Mouse (Mus musculus) adrenal gland, adult 18-20 months (tissue): Measurements from ENCODE around the gene Gpr158. TPM values are rescaled to one million over a fixed set of nuclear protein-coding genes. Genes with fewer than 3 reads are reported as not detected.

Experiments used
- DNase-seq, 2 experiments: peaks; one replicate each; pipeline ENCODE4 v3.0.0; 2021 to 2022; ENCODE audit warnings: low spot score in 2 of 2
- total RNA-seq, 2 experiments: library from RNA; stranded (reverse); gene quantifications; 1 replicate in 1 of 2; 2 replicates in 1 of 2; pipeline ENCODE4 v1.2.3; 2021

Gpr158 gene
- total RNA-seq, 2 experiments from 2014 or later, result 1.5 to 1.7 TPM

DNA sequence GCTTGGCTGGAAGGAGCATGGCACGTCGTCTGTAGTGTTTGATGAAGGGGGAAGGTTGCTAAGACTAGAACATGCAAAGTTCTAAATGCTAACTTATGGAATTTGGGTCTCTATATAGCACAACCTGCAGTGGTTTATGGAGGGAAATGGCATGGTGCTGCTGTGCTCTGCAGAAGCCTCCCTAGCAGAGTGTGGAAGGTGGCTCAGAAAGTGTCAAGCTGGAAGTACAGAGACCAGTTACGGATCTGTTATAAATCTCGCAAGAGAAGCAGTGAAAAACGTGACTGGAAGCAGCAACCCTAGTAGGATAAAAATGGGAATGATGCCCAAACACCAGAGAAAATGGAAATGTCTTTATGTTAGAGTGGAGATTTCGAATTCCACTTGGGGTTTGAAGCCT, 251.8 kb downstream of the Gpr158 start:
- no peak for DNase-seq

DNA sequence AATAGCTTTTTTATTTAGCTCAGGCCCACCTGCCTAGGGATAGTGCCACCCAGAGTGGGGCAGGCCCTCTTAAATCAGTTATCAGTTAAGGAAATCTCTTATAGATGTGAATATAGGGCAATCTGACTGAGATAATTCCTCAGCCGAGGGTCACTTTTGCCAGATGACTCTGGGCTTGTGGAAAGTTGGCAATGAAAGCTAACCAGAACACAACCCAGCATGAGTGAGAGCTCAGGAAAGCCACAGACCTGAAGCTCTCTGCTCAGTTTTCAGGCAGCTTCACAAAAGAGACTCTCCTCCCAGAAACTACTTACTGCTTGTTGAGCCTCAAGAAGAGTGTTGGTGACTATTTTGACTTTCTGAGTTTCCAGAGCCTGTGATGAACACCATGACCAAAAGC, 264.8 kb downstream of the Gpr158 start:
- DNase-seq, result no peak

DNA sequence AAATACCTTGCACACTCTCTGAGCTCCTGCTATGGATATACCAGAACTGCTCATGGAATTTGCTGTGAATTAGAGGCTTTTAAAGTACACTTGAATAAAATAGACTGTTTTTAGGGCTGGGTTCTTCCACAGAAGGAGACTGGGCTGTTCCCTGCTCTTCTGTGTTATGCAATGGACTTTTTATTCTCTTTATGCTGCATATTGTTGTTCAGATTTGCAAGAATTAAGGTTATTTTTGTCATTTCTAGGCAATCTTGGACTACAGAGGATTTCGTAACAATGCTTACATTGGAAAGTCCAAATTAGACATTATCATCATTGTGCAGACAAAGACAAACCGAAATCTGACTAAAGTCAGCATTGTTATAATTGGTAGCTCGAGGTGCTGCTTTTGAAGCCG, 298.4 kb downstream of the Gpr158 start:
- no peak for DNase-seq

DNA sequence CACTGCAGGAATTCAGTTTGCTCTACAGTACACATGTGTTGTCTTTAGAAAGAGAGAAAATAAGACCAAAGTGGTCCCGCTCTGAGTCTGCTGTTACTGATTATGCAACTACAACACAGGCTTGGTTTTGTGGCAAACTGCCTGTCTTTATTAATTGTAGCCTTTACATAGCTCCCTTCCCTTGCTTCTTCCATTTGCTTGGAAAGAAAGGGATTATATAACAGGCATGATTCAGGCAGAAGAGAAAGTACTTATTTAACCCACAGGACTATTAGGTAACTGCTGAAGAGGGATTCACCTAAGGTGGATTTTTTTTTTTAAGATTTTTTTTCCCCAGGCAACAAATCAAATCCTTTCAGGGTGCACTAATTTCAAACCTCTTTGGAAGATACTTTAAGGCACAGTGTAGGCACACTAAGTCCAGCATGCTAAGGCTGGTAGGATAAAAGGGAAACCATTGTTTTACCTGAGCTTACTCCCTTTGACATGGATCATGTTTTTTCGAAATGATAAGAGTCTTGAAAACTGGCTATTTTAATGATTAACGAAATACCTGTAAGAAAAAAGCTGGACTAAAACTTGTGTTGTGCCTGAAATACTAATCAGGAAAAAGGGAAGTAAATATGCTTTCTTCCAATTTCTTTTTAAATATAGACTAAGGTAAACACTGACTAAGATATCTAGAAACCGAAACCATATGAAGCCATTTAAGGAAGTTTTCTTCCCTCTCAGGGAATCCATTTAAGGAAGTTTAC, 308.9 kb downstream of the Gpr158 start:
- DNase-seq, result no peak

DNA sequence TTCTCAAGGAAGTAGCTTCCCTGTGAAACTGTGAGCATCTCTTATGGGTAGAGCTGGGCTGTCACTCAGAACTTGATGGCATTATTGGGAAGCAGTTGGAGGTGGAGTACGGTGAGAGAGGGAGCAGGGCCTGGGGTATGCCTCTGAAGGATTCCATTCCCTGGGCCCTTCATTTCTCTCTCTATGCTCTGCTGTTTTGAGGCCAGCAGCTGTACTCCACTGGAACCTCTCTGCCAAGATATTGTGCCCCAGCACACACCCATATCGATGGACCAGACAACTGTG, 309.4 kb downstream of the Gpr158 start:
- DNase-seq, result no peak

DNA sequence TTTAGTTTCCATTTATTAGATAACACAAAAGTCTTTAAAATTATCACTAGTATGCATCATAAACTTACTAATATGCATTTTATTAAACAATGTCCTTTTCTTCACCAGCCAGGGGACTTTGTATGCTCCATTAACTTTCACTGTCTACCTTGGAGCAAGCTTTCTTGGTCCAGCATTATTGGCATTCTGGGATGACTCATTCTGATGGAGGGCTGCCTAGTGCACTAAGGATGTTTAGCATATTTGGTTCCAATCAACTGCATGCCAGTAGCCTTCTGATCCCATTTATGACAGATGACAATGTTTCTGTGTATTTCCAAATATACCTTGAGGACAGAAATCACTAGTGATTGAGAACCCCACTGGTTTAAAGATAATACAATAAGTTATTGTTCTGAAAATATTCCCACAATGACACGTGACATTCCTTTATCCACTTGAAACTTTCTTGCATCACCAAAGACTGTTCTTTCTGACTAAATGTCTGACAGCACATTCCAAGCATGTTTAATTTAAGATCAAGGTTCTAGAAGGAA, 313.5 kb downstream of the Gpr158 start:
- DNase-seq, result no peak

DNA sequence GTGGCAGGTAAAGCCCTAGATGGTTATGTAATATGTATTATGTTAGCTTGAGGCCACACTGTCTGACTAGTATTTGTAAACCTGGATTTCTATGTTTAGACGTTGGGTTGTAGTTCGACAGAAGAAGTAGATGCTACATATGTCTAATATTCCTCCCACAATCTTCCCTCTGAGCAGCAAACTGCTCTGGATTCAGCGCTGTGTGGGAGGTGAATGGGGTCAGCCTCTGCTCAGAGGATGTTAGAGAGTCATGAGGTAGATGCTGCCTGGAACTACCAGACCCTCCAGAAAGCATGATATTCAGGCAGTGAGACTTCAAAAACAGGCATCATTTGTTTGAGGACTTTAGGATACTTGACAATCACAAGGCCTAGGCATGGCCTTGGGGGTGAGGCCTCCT, 317.4 kb downstream of the Gpr158 start:
- no peak for DNase-seq

DNA sequence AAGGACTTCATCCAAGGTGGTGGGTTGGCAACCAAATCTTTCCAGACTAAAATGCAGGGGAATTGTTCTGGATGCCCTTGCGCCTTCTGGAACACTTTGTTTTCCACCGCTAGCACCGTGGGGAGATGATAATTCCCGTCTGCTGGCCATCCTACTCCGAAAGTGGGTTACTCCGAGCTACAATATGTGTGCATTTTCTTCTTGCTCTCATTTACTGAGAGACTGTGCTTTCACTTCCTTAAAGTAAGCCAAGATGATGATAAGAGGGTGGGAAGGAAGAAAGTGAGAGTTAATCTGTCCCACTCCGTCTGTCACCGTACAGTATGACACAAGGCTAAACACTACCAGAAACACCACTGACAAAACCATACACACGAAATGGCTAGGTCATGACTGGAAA, 325.8 kb downstream of the Gpr158 start:
- no peak for DNase-seq

DNA sequence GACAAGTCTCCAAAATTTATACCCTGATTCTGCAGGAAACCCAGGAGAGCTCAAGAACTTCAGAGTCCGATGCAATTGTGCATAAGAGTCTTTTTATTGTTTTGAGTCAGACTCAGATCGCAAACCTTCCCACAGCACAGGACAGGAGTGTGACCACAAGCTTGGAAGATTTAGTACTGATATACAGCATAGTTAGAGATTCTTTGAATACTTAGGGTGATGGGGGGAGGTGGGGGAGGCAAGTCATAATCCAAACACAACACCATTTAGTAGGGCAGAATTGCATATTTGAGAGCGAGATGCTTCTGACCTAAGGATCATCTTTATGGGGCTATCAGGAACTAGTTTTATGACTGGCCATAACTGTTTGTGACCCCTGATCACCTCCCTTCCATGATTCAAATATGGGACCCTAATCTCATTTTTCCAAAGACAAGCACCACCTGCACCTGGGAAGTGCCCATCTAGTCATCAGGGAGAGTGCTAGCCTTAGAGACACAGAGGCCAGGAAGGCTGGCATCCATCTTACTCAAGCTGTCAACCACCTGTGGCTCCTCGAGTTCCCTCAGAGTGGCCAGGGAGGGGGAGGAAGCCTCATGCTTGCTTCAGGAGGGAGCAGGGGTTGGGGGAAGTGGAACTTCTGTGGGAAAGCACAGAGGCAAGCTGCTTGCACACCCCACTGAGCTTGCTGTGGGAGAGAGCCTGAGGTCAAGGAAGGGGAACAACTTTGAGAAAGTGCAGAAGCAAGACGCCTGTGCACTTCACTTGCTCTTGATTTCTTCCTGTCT, 326.7 kb downstream of the Gpr158 start:
- DNase-seq, result no peak

DNA sequence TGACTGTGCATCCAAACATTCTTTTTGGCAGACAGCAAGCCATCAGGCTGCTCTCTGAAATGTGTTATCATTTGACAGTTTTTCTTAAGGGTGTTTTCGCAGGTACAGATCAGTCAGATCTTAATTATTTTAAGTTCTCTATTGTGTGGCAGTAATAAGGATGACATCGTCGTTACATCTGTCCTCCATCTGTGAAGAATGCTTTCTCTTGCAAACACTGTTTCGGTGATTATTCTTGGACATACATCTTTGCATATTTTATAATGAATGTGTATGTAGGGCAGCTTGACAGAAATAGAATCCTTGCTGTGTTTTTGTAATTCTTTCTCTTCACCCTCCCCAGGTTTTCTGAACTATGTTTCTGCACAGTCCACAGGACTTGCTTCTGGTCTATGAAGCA, 360.7 kb downstream of the Gpr158 start:
- no peak for DNase-seq

DNA sequence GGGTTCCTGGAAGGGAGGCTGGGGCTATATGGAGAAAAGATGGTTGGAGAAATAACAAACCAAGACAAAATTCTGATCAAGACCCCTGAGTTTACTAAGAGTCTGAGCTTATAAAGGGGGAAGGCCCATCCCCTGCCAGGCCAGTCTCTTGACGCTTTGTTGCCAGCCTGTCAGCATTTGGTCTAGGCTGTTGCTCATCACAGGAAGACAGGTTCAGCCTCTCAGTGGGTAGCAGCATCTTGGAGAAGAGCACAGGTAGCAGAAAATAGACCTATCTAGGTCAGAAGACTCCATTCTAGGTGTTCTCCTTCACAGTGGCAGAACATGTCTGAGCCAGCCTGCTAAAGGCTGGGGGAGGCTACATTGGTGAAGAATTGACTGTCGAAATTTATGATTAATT, 416.4 kb downstream of the Gpr158 start:
- DNase-seq, result no peak

DNA sequence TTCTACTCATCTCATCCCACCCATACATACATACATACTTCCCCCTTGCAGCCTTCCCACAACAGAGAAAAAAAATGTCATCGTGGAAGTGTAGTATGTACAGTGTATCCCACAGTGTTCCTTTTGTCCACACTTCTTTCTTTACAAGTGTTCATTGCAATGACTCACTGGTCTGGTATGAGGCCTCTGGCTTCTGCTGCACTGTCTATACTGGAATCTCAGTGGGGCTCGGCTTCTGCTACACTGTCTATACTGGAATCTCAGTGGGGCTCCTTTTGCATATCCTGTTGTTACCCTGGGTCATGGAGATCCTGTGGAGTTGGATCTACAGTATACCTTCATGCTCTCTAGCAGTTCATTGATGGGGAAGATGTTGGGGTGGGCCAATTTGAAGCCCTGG, 425.8 kb downstream of the Gpr158 start:
- DNase-seq, result no peak

DNA sequence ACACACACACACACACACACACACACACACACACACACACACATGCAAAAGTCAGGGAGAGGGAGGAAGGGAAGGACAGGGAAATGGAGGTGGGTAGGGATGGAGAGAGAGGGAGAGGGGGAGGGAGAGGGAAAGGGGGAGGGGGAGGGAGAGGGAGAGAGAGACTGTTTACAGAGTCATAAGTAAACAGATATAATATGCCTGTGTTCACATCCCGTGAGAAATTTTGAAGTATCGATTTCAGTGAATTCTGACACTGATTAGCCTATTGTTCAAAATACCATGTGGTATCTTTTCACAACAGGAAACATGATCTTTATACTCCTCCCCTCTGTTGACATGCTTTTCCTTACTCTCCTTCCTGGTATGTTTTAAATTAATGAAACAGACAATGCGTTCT, 432.3 kb downstream of the Gpr158 start:
- DNase-seq, result no peak

DNA sequence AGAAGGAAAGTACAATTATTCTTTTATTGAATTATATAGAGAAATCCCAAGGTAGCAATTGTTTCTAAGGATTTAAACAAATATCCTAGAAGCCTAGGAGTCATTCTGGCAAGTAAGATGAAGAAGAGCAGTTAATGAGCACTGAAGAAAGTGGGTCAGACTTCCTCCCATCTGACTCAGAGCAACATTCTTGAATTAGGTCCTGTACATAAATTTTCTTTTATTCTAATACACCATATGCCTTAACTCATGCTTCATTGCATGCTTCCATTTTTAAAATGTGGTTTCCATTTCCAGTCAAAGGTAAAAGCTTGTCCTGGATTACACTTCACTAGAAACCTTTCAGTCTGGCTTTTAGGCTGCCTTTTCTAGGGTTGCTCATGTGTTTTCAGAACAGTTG, 432.7 kb downstream of the Gpr158 start:
- DNase-seq, result no peak

DNA sequence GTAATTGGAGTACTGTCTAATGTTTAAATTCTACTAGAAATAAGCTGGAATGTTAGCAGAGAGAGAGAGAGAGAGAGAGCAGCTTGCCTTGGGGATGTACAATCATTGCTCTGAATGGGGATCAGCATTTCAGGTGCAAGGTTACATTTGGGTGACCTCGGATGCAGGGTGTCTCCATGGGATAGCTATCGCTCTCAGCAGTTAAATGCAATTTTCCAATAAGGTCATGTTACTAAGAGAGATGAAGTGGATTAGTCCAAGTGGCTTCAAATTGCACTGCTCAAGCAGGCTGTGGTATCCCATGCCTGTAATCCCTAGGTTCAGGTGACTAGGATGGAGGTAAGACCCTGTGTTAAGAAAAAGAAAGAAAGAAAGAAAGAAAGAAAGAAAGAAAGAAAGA, 441.2 kb downstream of the Gpr158 start:
- no peak for DNase-seq

DNA sequence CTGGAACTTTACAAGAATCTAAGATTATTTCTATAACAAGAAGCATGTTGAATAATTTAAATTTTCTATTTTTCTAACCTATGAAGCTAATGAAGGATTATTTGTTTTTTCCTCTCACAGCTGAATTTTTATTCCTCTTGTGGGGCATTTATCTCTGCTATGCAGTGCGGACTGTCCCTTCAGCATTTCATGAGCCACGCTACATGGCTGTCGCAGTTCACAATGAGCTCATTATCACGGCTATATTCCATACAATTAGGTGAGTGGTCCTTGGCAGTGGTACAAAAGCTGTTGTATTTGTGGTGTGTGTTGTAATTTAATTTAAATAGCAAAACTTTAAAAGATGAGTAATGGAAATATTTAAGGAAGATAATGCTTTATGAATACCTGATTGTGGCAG, 443.1 kb downstream of the Gpr158 start:
- DNase-seq, result no peak

DNA sequence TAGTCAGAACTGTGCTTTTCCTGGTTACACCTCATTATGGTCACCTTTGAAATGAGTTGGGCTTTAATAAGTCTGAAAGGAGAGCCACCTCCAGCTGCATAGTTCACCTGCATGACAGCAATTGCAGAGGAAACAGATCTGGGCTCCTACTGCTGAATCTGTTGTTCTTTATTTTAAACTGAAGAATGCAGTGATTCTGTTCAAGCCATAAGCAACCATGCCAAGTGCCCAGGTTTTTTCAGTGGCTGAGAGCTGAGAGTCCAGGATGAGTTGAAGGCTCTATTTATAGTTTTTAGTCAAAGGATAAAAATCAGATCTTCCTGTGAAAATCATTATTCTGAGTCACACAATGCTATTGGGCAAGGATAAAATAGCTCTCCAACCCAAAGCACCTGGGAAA, 496.7 kb downstream of the Gpr158 start:
- no peak for DNase-seq

Other genes with a start within 250 kb of the Gpr158 start
- gene Enkur, start 162.2 kb upstream of the Gpr158 start, total RNA-seq, result under 1 TPM; 0.43 to 0.99 TPM
- gene Thnsl1, start 161.8 kb upstream of the Gpr158 start, total RNA-seq, result 1 to 10 TPM; 5.6 to 6.2 TPM